Mouse (Mus musculus) spleen, postnatal 36 days (tissue): ENCODE measurements around the gene Rps15a.

Experiments
- DNase-seq, 2 experiments: peaks; one replicate each; pipeline ENCODE4 v3.0.0; 2022; ENCODE audit warnings: low spot score in 2 of 2, mixed read lengths in 1 of 2

Rps15a gene

GRCm38 (mm10) chr7:118115877-118116568 is at the start of gene Rps15a:
Rps15a (minus strand) TSS chr7:118116188.
- DNase-seq: peak; percentile 92 to 96

- DNase-seq: no peak
Measured at GRCm38 (mm10) chr7:118163006-118163405, 47.0 kb upstream of the Rps15a start.

GRCm38 (mm10) chr7:118160121-118160520 is 44.1 kb upstream of the Rps15a start:
- no peak for DNase-seq

DNA sequence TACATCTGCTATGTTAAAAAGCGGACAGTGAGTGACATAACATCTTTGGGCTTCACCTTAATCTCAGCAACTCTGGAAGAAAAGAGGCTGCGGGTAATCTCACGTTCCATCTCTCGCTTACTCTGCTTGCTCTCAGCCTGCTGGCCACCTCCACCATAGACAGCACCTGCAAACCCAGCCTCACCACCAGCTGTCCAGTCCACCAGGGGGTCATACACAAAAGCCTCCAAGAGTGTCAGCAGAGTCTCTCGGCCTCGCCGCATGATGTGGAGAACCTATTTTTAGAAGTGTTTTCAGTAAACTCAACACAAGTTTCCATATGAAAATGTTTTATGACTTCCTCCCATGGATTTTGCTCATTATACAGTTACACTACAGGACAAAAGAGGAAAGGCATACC is 40.5 kb upstream of the Rps15a start:
- DNase-seq: no peak

DNA sequence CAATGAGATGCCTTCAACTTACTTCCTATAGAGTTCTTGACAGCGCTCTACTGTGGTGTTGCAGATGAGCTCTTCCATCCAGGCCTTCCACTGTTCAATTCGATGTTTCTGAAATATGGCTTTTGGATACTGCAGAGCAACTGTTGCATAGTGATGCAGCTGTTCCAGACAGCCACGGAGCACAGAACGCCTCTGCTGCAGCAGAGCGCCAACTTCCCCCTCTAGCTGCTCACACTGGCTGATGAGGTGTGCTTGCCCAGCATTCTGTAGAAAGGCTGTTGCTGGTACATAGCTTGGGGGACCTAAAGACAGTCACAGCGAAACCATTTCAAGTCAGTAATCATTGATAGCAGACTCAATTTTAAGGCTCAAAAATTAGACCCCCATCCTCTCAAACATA is 38.2 kb upstream of the Rps15a start:
- no peak for DNase-seq

GRCm38 (mm10) chr7:118143602-118144001 is 27.6 kb upstream of the Rps15a start:
- no peak for DNase-seq

- no peak for DNase-seq
Measured at GRCm38 (mm10) chr7:118143123-118143522, 27.1 kb upstream of the Rps15a start.

- no peak for DNase-seq
Measured at GRCm38 (mm10) chr7:118141271-118141670, 25.3 kb upstream of the Rps15a start.

DNA sequence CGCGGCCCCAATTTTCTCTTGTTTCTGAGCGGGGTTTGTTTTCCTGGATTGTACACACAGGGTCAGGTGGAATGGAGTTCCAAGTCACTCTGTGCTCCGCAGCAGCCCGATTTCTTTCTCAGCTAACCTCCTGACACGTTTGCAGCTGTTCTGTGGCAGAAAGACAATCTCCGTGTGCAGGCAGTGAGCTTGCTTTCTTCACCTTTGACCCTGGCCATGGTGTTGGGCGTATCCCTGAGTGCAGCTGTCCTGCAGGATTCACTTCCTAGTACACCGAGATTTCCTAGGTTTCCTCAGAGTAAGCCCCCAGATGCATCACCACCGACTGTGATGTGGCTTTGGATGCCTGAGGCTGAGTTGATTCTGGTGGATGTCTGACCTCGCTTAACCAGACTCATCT is 19.1 kb upstream of the Rps15a start:
- no peak for DNase-seq

DNA sequence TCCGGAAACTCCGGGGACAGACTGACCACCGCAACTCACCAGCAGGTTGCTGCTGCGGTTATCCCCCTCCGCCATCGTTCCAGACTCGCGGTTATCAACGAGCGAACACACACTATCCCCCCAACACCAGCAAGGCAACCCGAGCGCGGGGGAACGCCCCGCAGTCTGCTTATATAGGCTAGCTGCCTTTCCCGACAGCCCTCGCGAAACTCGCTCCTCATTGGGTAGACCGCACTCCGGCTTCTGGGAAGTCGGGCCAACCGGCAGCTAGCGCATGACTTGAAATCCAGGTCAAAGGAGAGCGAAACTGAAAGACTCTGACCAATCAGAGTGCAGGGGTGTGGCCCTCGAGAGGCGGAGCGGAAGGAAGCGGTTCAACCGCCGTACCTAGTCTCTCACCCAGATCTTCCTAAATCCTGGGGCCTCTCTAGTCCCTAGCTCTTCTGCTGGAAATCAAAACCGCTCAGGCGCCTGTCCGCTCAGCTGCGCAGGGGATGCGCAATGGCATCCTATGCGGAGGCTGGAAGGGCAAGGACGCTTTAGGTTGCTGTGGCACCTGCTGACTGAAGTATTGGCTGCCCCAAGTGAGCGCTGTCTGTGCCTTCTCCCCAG is 13.5 kb upstream of the Rps15a start, which contains the start of gene Arl6ip1:
Gene Arl6ip1 (minus strand): TSS at position 233 of the 612 bp plus-strand sequence.
- DNase-seq: peak; percentile 99

DNA sequence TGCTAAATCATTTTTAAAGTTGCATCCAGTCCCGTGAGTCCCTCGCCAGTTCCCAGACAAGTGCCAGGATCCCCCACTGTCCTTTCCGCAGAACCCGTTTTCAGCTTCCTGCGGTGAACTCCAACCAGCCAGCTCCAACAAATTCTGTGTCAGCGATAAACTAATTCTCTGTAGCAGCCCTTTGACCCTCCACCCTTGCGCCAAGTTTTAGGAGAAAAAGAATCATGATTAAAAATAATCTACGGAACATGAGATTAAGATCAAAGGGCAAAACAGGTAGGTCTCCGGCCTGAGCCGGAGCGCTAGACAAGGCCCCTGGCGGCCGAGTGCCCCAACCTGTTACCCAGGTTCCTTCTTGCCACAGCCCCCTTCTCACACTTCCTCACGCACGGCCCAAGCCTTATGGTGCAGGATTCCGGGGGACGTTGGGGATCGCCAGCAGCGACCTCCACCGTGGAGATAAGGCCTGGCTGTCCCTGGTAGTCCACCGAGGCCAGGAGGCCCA is 13.0 kb upstream of the Rps15a start:
- no peak for DNase-seq

DNA sequence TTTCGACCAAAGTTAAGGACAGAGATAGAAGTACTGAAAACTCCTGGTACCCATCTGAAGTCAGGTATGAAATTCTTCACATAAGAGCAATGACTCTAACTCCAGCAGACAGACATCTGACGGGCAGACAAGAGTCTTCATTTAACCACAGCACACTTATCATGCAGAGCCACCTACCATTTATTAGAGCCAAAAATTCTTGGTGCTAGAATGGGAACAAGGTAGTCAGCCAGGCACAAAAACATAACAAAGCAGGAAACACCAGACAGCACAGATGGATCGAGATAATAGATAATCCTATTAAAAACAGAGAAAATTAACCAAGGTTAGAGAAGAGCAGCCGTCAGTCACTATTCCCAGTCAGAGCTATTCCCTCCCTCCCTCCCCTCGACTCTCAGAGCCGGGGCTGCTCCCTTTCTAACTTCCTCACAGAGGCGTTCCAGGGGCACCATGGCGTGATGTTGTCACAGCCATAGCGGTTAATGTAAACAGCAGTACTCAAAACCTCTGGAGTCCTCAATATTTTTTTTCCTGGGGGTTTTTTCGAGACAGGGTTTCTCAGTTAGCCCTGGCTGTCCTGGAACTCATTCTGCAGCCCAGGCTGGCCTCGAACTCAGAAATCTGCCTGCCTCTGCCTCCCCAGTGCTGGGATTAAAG is 10.4 kb upstream of the Rps15a start:
- no peak for DNase-seq

DNA sequence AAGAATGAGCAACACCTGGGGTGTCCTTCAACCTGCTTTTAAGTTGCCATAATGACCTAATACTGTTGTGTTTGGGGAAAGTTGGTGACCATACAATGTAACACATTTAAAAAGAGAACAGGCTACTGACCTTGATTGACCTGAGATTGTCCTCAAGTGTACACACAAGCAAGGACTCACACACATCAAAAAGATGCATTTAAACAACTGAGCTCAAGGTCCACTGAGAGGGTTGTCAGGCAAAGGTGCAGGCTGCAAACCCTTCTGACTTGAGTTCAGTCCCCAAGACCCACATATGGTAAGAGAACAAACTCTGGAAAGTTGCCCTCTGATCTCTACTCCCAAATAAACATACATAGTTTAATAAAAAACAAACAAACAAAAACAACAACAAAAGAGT is 9.7 kb upstream of the Rps15a start:
- DNase-seq: no peak

DNA sequence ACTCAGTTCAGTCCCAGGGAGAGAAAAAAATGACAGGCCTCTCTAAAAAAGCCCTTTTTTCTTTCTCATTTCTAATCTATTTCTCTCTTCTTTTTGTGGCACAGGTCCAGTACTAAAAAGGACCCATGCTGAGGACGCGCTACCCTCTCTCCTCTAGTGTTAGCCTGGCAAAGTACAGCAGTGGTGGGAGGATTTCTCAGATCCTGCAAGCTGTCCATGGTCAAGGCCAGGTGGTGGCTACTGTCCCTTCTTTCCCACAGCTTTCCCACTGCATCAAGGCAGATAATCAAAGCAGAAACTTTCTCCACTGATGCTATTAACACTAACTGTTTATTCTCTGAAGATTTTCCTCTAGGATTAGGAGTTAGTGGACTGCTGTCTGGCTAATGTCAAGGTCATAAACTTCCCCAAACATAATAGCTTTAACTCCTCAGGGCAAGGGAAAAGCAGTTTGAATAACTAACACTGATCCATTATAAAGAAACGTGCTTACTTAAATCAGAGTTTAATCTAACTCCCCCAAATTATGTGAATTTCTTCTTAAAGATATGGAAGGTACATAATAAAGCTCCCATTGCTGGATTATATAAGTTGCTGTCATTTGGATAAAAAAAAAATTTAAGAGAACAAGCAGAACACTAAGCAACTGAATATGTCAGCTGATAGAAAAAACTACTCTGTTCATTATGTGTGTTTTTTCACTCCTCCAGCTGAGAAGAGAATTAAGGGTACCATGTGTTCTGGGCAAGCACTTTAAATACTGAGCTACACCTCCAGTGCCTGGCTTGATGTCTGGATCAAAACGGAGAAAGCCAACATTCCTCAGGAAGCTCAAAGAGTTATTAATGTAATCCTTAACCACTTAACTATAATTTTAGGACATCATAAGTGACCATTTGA is 7.8 kb upstream of the Rps15a start:
- DNase-seq: no peak

- no peak for DNase-seq
Measured at GRCm38 (mm10) chr7:118122235-118122634, 6.2 kb upstream of the Rps15a start.

- no peak for DNase-seq
Measured at GRCm38 (mm10) chr7:118120654-118121053, 4.7 kb upstream of the Rps15a start.

DNA sequence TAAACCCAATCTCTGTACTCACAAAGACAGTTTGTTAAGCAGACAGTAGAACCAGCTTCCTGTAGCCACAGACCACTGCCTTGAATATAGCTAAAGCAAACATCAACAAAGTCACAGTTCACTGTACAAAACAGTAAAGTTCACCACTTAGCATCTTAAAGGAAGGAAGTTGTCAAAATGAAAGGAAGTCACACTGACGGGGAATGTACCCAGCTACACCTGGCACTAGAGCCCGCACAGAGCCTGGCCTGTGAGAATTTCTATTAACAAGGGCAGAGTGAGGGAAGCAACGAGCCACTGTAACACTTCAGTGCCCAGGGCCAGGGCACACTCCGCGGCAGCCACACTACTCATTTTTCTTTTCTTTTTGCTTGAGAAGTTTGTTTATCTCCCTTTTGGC is 4.0 kb upstream of the Rps15a start:
- peak; percentile 81 to 82 for DNase-seq

DNA sequence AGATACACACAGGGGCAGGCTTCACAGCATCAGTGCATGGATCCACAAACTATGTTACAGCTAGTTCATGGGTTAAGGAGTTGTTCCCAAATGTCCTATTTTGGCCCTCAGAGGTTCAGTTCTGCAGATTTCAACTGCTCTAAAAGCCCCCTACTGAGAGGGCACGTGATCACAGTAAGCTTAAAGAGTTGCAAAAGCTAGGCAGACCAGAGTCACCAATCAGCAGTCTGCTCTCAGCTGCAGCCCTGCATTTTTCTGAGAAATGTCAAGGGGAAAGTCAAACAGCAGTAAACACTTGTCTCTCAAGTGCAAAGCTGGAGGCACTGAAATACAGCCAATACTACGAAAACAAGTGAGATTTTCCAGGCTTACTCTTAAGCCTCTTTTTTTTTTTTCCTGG is 3.2 kb upstream of the Rps15a start:
- DNase-seq: peak; percentile 24 to 33

- DNase-seq: no peak
Measured at GRCm38 (mm10) chr7:118118426-118118825, 2.4 kb upstream of the Rps15a start.

GRCm38 (mm10) chr7:118117539-118118210 is 1.7 kb upstream of the Rps15a start:
- no peak for DNase-seq
